Mouse (Mus musculus) myocyte (in vitro differentiated cells): ENCODE data around the gene Ang. TPM values are rescaled to one million over a fixed set of nuclear protein-coding genes. Genes with fewer than 3 reads are reported as not detected.

Experiments used
- H3K27me3 ChIP-seq: one replicate; pipeline ENCODE4 v1.6.1; 2011; ENCODE audit not compliant: control insufficient read depth, insufficient read depth, insufficient read length
- H3K36me3 ChIP-seq: one replicate; pipeline ENCODE4 v1.6.1; 2011; ENCODE audit not compliant: control insufficient read depth, insufficient read depth
- H3K4me2 ChIP-seq: one replicate; pipeline ENCODE4 v1.6.1; 2011; ENCODE audit warnings: low read depth, control low read depth
- H3K4me3 ChIP-seq: one replicate; pipeline ENCODE4 v1.5.1; 2011; ENCODE audit warnings: mild to moderate bottlenecking, control low read depth, moderate library complexity
- H3K79me2 ChIP-seq: one replicate; pipeline ENCODE4 v1.6.1; 2011; ENCODE audit not compliant: control insufficient read depth, insufficient read depth
- H3ac ChIP-seq: one replicate; pipeline ENCODE4 v1.6.1; 2011; ENCODE audit not compliant: control insufficient read depth, insufficient read length
- CEBPB ChIP-seq: IDR thresholded peaks from 2 replicates; pipeline ENCODE4 v1.6.1; 2011; ENCODE audit warnings: mild to moderate bottlenecking, moderate library complexity; ENCODE audit not compliant: poor library complexity, insufficient read depth, severe bottlenecking
- E2F4 ChIP-seq: IDR thresholded peaks from one replicate; pipeline ENCODE4 v1.6.1; 2011; ENCODE audit warnings: mild to moderate bottlenecking, control low read depth, moderate library complexity; ENCODE audit not compliant: insufficient read depth
- MAX ChIP-seq: IDR thresholded peaks from one replicate; pipeline ENCODE4 v1.6.1; 2011; ENCODE audit warnings: low read depth, mild to moderate bottlenecking, control low read depth
- MYOD1 ChIP-seq, 3 experiments: IDR thresholded peaks; one replicate each; pipeline ENCODE4 v1.6.1; 2011; ENCODE audit warnings: control low read depth in 2 of 3, low read depth in 2 of 3, mild to moderate bottlenecking in 2 of 3, moderate library complexity in 1 of 3; ENCODE audit not compliant: insufficient read length in 2 of 3, control insufficient read depth in 1 of 3
- MYOG ChIP-seq, 3 experiments: IDR thresholded peaks; one replicate each; pipeline ENCODE4 v1.6.1; 2011; ENCODE audit warnings: control low read depth in 2 of 3, low read depth in 2 of 3, mild to moderate bottlenecking in 2 of 3; ENCODE audit not compliant: insufficient read length in 2 of 3, control insufficient read depth in 1 of 3, insufficient read depth in 1 of 3
- POLR2A ChIP-seq: IDR thresholded peaks from one replicate; pipeline ENCODE4 v1.6.1; 2011; ENCODE audit warnings: low read depth, mild to moderate bottlenecking, control low read depth, moderate library complexity; ENCODE audit not compliant: insufficient read length
- POLR2AphosphoS2 ChIP-seq: IDR thresholded peaks from one replicate; pipeline ENCODE4 v1.6.1; 2011; ENCODE audit warnings: low read depth, control low read depth; ENCODE audit not compliant: insufficient read length
- REST ChIP-seq: IDR thresholded peaks from one replicate; pipeline ENCODE4 v1.6.1; 2011; ENCODE audit warnings: mild to moderate bottlenecking, control low read depth, moderate library complexity; ENCODE audit not compliant: insufficient read depth, insufficient read length
- SRF ChIP-seq: IDR thresholded peaks from one replicate; pipeline ENCODE4 v1.6.1; 2011; ENCODE audit warnings: low read depth; ENCODE audit not compliant: control insufficient read depth, insufficient read length
- TCF12 ChIP-seq: IDR thresholded peaks from one replicate; pipeline ENCODE4 v1.6.1; 2011; ENCODE audit warnings: mild to moderate bottlenecking, control low read depth; ENCODE audit not compliant: poor library complexity, insufficient read depth, severe bottlenecking
- TCF3 ChIP-seq: IDR thresholded peaks from one replicate; pipeline ENCODE4 v1.6.1; 2011; ENCODE audit warnings: low read depth, control low read depth; ENCODE audit not compliant: insufficient read length
- USF1 ChIP-seq: IDR thresholded peaks from one replicate; pipeline ENCODE4 v1.6.1; 2011; ENCODE audit warnings: low read depth, mild to moderate bottlenecking, control low read depth, moderate library complexity
- polyA plus RNA-seq: library from polyadenylated mRNA; unstranded; fragments of >200 nt; fragmentation: generic; extraction: Trizol; gene quantifications from one replicate; pipeline ENCODE4 v1.2.1, GENCODE M21; 2012; ENCODE audit warnings: missing spikeins

Ang gene
- polyA plus RNA-seq, 1 experiment = 1.3 TPM

- H3K27me3 ChIP-seq = peaks cover 6% of the 10 kb centered on the region
- no peaks in the 10 kb centered on the region for H3K36me3 ChIP-seq
- TF ChIP-seq E2F4 = no peak
- no peak for TF ChIP-seq MYOD1 (IDR thresholded peaks at IDR 0.05; ENCODE audit: control insufficient read depth in 1 of 3, insufficient read length in 2 of 3, low read depth in 2 of 3)
- TF ChIP-seq POLR2AphosphoS2 = no peak
- TF ChIP-seq TCF3 = no peak
- no peak for TF ChIP-seq MYOG (IDR thresholded peaks at IDR 0.05; ENCODE audit: control insufficient read depth in 1 of 3, insufficient read depth in 1 of 3, insufficient read length in 2 of 3, low read depth in 2 of 3)
- no peak for TF ChIP-seq CEBPB
- no peak for TF ChIP-seq REST
- no peak for TF ChIP-seq USF1
- TF ChIP-seq MAX = no peak
- no peak for TF ChIP-seq SRF
- no peak for TF ChIP-seq TCF12
- no peak for TF ChIP-seq POLR2A
- H3ac ChIP-seq = no peak overlapping the region
- no peak overlapping the region for H3K4me3 ChIP-seq
- no peaks in the 10 kb centered on the region for H3K79me2 ChIP-seq
- no peak overlapping the region for H3K4me2 ChIP-seq
These were observed 34.7 kb downstream of the Ang start for GRCm38 (mm10) chr14:51125684-51126083.

- H3K36me3 ChIP-seq = no peaks in the 10 kb centered on the region
- no peak overlapping the region for H3ac ChIP-seq
These were observed 36.8 kb downstream of the Ang start for GRCm38 (mm10) chr14:51127648-51128258.

GRCm38 (mm10) chr14:51128775-51129623 is 38.0 kb downstream of the Ang start:
- peaks cover 6% of the 10 kb centered on the region for H3K27me3 ChIP-seq
- H3ac ChIP-seq = no peak overlapping the region
- no peak for TF ChIP-seq POLR2A
- TF ChIP-seq USF1 = no peak
- no peak for TF ChIP-seq SRF
- no peak for TF ChIP-seq E2F4
- TF ChIP-seq TCF12 = no peak
- no peak for TF ChIP-seq CEBPB
- TF ChIP-seq MYOG (IDR thresholded peaks at IDR 0.05; ENCODE audit: control insufficient read depth in 1 of 3, insufficient read depth in 1 of 3, insufficient read length in 2 of 3, low read depth in 2 of 3) = no peak
- TF ChIP-seq MYOD1 (IDR thresholded peaks at IDR 0.05; ENCODE audit: control insufficient read depth in 1 of 3, insufficient read length in 2 of 3, low read depth in 2 of 3) = no peak
- TF ChIP-seq TCF3 = no peak
- TF ChIP-seq MAX = no peak
- TF ChIP-seq REST = no peak
- no peak for TF ChIP-seq POLR2AphosphoS2
- no peaks in the 10 kb centered on the region for H3K79me2 ChIP-seq
- no peak overlapping the region for H3K4me2 ChIP-seq
- no peak overlapping the region for H3K4me3 ChIP-seq
- H3K36me3 ChIP-seq = no peaks in the 10 kb centered on the region

More at GRCm38 (mm10) chr14:51127648-51128258, 36.8 kb downstream of the Ang start:
- Histone ChIP-seq H3K79me2 (no peaks in the 10 kb centered on the region), H3K4me2 (no peak overlapping the region), H3K27me3 (peaks cover 6% of the 10 kb centered on the region), H3K4me3 (no peak overlapping the region)
- TF ChIP-seq TCF3 = no peak
- TF ChIP-seq E2F4 = no peak
- no peak for TF ChIP-seq POLR2A
- TF ChIP-seq MAX = no peak
- peak in 1 of 3 experiments; percentile 51 for TF ChIP-seq MYOD1 (IDR thresholded peaks at IDR 0.05; ENCODE audit: control insufficient read depth in 1 of 3, insufficient read length in 2 of 3, low read depth in 2 of 3)
- no peak for TF ChIP-seq POLR2AphosphoS2
- TF ChIP-seq USF1 = no peak
- TF ChIP-seq TCF12 = no peak

GRCm38 (mm10) chr14:51129624-51129975 is 38.6 kb downstream of the Ang start:
- peaks cover 6% of the 10 kb centered on the region for H3K27me3 ChIP-seq
- no peak overlapping the region for H3K4me2 ChIP-seq
- no peaks in the 10 kb centered on the region for H3K79me2 ChIP-seq
- no peaks in the 10 kb centered on the region for H3K36me3 ChIP-seq
- TF ChIP-seq REST (no peak), MYOG (IDR thresholded peaks at IDR 0.05; ENCODE audit: control insufficient read depth in 1 of 3, insufficient read depth in 1 of 3, insufficient read length in 2 of 3, low read depth in 2 of 3) (no peak), CEBPB (no peak), POLR2AphosphoS2 (no peak), TCF3 (no peak)
- H3K4me3 ChIP-seq = no peak overlapping the region
- H3ac ChIP-seq = no peak overlapping the region
